Mouse (Mus musculus) CD4-positive, CD25-positive, alpha-beta regulatory T cell, adult 4 months (primary cell): ENCODE measurements around the gene Rrp8. TPM values are rescaled to one million over a fixed set of nuclear protein-coding genes. Genes with fewer than 3 reads are reported as not detected.

Experiments used
- ATAC-seq: one replicate; pipeline ENCODE4 v1.8.0; 2017
- polyA plus RNA-seq, 2 experiments: library from polyadenylated mRNA; unstranded; fragments of 100-300 nt; shearing (Covaris generic); gene quantifications; one replicate each; pipeline ENCODE4 v1.2.1; 2017

Gene Rrp8
- polyA plus RNA-seq, 2 experiments from 2014 or later, result 19.1 to 24.8 TPM

DNA sequence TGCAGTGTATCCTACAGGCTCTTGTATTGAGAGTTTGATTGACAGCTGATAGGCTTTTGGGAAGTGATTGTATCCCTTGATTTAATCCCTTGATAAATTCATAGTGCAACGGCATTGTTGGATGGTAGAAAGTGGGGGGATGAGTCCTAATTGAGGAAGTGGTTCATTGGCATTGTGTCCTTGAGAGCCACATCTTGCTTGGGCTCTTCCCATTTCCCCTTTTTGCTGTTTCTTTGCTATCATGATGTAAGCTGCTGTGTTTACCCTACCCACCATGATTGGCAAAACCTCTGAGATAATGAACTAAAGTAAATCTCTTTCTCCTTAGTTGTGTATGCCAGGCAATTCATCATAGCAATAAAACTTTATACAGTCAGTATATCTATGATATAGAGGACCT, 46.3 kb downstream of the Rrp8 start:
- ATAC-seq, result no peak

DNA sequence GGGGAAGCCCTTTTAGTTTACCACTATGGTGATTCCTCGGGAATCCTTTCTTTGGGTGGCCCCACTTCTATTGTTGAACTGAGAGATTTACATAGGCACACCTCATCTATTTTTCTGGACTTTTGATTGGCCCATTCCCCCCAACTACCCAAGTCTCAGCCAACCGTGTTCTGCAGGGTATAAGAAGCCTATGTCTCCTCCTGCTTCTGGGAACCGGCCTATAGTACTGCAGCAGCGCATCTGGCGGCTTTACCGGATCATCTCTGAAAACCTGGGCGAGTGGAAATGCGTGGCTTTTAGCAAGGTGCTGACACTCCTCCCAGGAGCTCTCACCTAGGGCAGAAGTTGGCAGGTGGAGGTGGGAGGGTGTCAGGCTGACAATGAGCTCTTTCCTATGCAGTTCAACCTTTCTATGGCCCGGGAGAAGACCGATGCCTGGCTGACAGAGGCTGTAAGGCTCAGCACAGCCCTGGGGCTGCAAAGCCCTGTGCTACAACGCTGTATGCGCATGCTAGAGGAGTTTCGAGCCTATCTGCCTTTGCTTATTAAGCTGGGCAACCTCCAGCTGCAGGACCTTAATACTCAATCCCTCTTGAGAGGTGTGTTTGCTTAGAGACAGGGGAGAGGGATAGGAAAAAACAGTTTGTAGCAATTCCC, 51.5 kb downstream of the Rrp8 start:
- no peak for ATAC-seq

Other genes with a start within 250 kb of the Rrp8 start
- 10 to 100 TPM; 21.6 to 25.9 TPM for gene Smpd1, start 183.0 kb downstream of the Rrp8 start, polyA plus RNA-seq
- 10 to 100 TPM in 1 of 2 experiments, 1 to 10 TPM in 1; 7.5 to 10.2 TPM for gene Apbb1, start 155.7 kb downstream of the Rrp8 start, polyA plus RNA-seq
- not detected for gene Hpx, start 137.2 kb downstream of the Rrp8 start, polyA plus RNA-seq
- gene Trim3, start 103.8 kb downstream of the Rrp8 start, polyA plus RNA-seq, result 1 to 10 TPM; 1.7 to 6.7 TPM
- 100 to 1,000 TPM; 198 TPM for gene Timm10b, start 97.3 kb downstream of the Rrp8 start, polyA plus RNA-seq
- 10 to 100 TPM in 1 of 2 experiments, 1 to 10 TPM in 1; 9.7 to 16.9 TPM for gene Arfip2, start 97.0 kb downstream of the Rrp8 start, polyA plus RNA-seq
- gene Gm45799, start 96.8 kb downstream of the Rrp8 start, polyA plus RNA-seq, result 10 to 100 TPM in 1 of 2 experiments, 1 to 10 TPM in 1; 6.7 to 12.1 TPM
- gene Dnhd1, start 86.6 kb downstream of the Rrp8 start, polyA plus RNA-seq, result 1 to 10 TPM in 1 of 2 experiments, under 1 TPM in 1; 0.83 to 3.2 TPM
- 100 to 1,000 TPM; 138 to 196 TPM for gene Ilk, start 793 bp downstream of the Rrp8 start, polyA plus RNA-seq
- 10 to 100 TPM in 1 of 2 experiments, 1 to 10 TPM in 1; 8.0 to 18.7 TPM for gene Taf10, start 7.0 kb upstream of the Rrp8 start, polyA plus RNA-seq
- gene Tpp1, start 14.8 kb upstream of the Rrp8 start, polyA plus RNA-seq, result 100 to 1,000 TPM; 131 to 172 TPM
- gene Dchs1, start 50.3 kb upstream of the Rrp8 start, polyA plus RNA-seq, result not detected
- gene Mrpl17, start 73.7 kb upstream of the Rrp8 start, polyA plus RNA-seq, result 100 to 1,000 TPM; 162 to 170 TPM
- gene Gm4070, start 216.6 kb upstream of the Rrp8 start, polyA plus RNA-seq, result 100 to 1,000 TPM; 206 to 239 TPM